Mouse (Mus musculus): Measurements from ENCODE around the gene Pigg. TPM values are rescaled to one million over a fixed set of nuclear protein-coding genes. Genes with fewer than 3 reads are reported as not detected.

Gene Pigg
- total RNA-seq, 2 experiments from 2014 or later, result 11.4 to 14.6 TPM

DNA sequence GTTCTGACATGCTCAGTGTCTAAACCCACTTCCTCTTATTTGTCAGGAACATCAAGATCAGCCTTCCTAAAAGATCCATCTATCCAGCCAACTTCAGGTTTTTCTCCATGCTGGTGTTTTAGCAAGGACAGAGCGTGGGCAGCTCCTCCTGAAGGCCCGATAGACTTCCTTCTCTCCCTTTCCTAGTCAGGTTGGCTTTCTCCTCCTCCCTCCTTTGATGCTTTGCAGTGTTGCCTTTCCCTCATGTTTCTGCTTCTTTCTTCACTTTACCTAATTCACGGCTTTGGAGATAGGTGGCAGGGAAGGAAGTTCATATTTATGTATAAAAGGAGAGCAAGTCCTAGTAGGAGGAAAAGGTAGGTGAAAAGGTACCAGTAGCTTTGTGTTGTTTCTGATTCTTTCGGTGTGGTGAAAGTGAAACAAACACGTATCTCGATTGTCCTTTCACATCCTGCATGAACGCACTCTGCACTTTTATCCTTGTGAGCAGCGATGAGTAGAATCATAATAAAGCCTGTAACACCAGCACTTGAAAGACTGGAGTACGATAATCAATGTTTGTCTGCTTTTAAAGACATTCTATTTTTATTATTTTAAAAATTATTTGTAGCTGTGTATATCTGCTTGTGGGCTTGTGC is 37.2 kb downstream of the Pigg start:
- no peak for DNase-seq (ENCODE audit: low spot score in 2 of 2)

DNA sequence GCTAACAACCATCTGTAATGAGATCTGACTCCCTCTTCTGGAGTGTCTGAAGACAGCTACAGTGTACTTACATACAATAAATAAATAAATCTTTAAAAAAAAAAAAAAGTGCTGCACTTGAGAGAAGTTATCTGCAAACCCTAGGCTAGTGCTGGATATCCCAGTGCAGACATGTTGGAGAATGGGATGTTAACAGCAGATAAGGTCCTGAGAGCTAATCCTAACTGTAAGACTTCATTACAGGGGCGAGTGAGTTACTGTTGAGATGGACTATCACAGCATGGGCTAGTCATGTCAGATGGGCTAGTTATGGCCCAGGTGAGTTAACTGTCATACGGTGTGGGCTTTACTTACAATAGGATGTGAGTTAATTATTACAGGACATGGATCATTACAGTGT is 41.6 kb downstream of the Pigg start:
- no peak for DNase-seq (ENCODE audit: low spot score in 2 of 2)

DNA sequence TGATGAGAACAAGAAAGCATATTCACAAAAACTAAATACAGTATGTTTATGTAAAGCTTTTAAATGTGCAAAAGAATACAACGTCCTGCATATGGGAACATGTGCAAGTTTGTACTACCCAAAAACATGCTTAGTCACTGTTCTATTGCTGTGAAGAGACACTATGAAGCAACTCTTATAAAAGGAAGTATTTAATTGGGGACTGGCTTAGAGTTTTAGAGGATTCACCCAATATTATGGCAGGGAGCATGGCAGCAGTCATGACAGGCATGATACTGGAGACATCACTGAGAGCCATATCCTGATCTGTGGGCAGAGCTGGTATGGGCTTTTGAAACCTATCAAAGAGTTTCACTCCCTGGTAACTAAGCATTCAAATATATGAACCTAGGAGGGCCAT is 45.5 kb downstream of the Pigg start:
- no peak for DNase-seq (ENCODE audit: low spot score in 2 of 2)

DNA sequence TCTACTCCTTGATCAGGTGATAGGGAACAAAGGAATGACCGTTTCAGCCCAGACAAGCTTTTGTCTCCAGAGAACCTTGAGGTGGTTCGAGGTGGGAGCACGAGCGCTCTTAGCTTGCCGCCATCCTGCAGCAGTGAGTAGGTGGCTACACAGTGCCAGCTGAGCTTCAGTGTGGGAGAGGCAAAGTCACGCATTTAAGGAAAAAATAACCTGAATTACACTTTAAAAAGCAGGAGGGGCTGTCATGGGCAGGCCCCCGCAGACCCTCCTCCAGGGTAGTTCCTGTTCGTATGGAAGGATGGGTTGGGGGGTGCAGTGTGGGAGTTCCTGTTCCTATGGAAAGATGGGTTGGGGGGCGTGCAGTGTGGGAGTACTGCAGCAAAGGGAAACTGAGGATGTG is 47.1 kb downstream of the Pigg start:
- DNase-seq (ENCODE audit: low spot score in 2 of 2), result no peak

DNA sequence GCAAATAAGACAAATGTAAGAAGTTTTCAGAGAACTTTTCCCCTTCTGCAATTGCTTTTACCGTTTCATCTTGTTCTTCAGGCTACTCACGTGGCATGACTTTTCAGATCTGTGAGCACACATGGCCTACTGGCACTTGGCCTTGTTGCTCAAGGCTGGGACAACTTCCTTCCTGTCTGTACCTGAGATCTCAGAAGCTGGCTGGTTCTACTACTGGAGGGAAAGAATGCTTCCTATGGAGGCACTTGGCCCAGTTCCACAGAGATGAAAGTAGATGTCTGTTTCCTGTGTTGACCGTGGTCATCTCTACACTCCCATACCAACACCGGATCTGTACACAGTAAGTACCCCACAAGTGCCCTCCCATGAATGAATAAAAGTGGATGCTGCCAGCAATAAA is 47.8 kb downstream of the Pigg start:
- no peak for DNase-seq (ENCODE audit: low spot score in 2 of 2)

DNA sequence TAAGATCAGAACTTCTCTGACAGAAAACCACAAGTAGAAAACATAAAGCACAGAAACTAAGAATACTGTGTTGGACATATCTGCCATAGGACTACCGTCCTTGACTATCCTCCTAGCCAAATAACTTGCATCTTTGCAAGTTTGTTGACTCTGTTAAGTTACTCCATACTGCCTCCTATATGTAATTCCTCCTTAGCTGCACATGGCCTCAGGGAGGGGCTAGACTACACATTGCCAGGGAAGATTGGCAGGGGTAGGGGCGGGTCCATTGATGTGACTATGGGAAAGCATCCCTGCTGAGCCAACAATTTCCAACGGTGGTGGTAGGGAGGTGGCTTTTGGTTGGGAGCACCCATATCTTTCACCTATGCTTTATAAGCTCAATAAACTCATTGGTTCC is 49.9 kb downstream of the Pigg start:
- DNase-seq (ENCODE audit: low spot score in 2 of 2), result no peak

DNA sequence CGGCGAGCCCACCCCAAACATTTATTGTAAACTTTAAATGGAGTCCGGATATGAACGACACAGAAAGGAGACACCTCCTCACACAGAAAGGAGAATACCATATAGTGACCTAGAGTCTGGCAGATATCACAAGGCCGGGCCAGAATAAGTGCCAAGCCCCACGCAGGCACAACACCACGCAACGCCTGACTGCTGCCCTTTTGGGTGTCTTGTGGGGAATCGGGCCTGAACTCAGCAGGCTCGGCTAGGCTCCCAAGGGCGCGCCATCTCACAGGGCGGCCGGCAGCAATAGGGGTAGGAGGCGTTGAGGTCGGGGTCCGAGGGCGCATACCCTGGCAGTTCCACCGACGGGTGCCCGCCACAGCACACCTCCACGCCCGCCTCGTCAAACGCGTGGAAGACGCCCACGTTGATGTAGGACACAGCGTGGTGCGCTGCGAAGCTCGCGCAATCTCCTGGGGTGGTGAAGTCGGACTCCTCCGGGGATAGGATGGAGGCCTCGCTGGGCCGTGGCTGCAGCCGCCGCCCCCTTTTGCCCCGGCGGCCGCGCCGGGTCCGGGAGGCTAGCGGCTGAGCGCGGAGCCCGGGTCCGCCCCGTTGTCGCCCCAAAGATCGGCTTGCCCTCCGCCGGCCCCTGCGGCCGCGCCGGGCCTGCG is 54.0 kb downstream of the Pigg start:
- DNase-seq (ENCODE audit: low spot score in 2 of 2), result peak in 1 of 2 experiments; percentile 27

DNA sequence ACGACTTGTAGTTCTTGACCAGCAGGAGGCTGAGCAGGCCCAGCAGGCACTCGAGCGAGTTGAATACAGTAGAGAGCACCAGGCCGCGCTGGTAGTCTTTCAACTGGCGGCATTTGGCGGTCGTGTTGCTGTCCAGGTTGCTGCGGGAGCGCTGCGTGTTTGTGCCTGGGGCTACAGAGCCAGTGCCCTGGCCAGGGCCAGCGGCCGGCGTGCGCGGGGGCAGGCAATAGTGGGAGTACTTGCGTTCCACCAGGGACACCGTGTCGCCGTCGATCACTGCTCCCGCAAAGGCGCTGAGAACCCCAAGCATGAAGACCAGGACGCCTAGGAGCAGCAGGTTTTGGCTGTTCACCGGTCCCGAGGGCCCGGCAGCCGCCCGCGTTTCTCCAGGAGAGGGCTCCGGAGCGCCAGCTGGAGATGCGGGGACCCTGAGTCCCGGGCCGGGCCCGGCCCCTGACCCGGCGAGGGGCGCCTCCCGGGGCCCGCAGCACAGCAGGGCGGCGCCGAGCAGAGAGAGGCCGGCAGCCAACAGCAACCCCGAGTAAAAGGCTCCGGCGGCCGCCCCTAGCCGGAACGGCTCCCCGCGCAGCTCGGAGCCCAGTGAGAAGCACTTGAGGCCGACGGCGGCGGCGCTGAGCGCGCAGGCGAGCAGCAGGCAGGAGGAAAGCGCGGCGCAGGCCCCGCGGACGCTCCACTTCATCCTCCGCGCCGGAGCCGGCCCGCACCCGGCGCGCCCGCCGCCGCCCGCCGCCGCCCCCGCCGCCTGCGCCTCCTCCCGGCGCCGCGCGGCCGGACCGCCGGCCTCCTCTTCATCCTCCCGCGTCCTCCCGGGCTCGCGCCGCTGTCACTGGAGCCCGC is 54.8 kb downstream of the Pigg start:
- DNase-seq (ENCODE audit: low spot score in 2 of 2), result peak; percentile 47 to 50

DNA sequence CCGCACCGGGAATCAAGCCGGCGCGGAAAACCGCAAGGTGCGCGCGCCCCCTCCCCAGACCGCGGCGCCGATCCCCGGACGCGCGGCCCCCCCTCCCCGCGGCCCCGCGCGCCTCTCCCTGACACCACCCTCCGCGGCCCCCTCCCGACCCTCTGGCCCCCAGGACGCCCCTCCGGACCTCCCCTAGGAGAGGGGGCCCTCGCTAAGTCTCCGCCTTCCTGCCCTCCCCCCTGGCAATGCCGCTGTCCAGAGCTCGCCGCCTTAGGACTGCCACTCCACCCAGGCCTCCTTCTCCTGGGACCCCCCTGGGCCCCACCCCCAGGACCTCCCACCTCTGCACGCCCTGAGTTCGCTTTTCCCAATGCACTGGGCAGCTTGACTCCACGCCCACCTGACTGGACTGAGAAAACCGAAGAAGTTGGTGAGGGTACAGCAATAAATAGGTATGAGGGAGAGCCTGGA is 55.5 kb downstream of the Pigg start, which contains the start of gene Gm42517:
Gene Gm42517, minus strand, starts transcription at position 52 of the 462 bp plus-strand sequence.
- peak in 1 of 2 experiments; percentile 13 for DNase-seq (ENCODE audit: low spot score in 2 of 2)

DNA sequence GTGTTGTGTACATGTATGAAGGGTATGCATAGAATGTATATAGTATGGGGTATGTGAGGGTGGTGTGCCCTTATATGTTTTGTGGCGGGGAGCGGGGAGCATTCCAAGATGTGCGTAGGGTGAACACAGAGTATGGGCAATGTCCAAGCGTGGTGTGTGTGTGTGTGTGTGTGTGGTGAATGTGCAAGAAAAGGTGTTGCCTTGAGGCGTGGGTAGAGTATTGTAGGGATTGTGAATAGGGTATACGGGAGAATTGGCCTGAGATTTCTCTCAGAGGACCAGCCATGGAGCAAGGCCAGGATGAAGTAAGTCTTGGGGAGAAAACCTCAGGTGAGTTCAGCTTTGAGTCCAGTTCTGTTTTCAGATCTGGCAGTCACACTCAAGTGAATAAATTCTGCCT is 56.0 kb downstream of the Pigg start:
- no peak for DNase-seq (ENCODE audit: low spot score in 2 of 2)

DNA sequence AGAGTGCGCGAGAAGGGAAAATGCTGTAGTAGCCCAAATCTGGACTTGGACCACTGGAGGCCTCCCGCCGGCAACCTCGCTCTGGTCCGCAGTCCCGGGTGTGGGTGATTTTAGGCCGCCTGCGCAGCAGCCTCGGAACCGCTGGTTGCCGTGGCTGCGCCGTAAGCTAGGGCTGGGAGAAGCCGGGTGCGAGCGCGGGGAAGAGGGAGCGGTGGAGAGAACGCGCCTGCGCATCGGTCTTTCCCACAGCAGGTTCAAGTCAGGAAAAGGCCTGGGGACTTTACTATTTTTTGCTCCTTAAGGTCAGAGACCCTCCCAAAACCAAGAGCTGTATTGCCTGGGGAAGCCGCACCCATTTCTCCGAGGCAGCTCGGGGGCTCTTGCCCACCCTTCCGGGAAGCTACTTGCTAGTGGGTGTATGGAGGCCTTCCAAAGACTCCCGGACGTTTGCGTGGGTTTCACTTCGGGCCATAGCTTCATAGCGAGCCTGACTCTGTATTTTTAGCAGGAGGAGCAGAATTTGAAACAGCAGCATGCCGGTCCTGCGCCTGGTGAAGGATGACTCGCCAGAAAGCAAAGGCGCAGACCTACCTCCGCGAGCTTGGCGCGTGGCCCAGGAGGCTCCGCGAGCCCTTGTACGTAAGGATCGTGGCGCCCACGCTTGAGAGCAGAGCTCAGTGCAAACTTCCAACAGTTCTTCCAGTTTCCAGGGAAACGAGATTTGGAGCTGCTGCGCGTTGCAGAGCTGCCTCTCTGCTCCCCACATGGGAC is 56.6 kb downstream of the Pigg start:
- DNase-seq (ENCODE audit: low spot score in 2 of 2), result peak; percentile 51 to 54

DNA sequence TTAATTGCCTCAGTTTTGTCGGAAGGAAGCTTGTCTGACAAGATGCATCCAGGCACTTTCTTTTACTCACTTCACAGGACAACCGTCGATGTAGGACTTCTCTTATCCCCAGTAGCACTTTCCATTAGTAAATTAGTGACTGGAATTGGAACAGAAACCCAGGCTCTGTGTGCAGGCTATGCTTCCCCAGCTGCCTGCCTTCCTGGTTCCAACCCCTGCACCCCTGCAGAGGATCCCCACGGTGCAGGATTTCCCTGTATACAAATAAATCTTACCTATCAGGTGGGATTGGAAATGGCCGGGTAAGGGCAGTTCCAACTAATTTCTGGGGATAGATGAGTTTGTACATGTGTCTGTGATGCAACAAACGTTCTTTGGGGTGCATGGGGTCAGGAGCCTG is 57.6 kb downstream of the Pigg start:
- DNase-seq (ENCODE audit: low spot score in 2 of 2), result no peak

DNA sequence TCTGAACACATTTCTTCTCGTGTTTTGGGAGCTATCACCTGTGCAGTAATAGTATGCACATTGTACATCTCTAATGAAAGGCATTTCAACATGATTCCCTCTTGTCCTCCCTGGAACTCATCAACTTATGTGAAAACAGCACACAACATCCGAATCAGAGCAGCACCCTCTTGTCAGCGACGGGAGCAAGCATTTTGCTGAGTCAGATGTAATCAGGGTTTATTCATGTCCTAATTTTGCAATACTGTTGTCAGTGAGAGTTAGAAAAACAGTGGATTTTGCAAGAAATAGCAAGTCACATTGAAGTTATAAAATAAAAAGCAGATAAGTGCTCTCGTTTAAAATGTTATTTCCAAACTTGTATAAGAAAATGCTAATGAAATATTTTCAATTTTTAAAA is 61.7 kb downstream of the Pigg start:
- DNase-seq (ENCODE audit: low spot score in 2 of 2), result no peak

DNA sequence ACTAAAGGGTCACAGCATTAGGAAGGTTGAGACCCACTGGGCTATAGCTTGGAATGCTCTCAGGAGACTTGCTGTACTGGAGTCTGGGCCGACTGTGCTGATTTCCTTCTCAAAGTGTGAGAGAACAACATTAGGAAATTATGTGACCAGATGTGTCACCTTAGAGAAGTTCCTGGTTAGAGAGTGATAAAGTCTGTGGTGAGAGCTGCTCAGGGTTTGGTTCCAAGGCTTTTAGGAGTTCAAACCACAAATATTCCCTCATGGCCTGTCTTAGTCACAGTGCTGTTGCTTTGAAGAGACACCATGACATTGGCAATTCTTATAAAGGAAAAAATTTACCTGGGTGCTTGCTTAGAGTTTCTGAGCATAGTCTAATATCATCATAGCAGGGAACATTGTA is 63.6 kb downstream of the Pigg start:
- DNase-seq (ENCODE audit: low spot score in 2 of 2), result no peak

DNA sequence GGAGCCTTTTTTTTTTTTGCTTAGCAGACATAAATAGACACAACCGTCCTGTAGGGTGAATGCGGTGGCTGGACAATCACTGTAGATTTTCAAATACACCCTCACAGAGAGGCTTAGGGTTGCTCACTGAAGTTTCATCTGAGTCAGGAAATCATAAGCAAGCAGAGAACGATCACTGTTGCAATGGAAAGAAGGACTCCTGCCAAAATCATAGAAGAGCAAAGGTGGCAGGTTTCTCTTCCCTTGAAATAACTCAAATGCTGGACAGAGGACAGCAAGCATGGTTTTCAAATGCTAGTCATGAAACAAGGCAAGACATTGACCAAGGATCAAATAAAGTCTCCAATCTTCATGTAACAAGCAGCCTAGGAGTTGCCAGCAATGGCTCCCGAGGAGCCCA is 65.9 kb downstream of the Pigg start:
- no peak for DNase-seq (ENCODE audit: low spot score in 2 of 2)

DNA sequence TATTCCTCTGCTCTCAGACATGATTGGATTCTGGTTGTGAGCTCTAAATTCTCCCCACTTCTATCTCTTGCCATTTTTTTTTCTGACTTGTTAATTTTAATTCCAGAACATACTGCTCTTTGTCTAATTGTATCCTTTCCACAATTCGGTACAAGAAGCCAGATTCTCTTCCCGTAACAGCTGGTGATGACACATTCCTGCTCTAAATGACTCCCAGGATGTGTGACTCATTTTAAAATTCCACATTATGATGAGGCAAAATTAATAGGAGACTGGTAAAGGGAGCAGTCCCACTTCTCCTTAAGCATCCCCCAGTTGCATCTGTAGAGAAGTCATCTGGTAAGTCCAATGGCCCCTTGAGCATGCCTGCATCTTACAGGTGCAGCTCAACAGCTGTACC is 73.2 kb downstream of the Pigg start:
- no peak for DNase-seq (ENCODE audit: low spot score in 2 of 2)

DNA sequence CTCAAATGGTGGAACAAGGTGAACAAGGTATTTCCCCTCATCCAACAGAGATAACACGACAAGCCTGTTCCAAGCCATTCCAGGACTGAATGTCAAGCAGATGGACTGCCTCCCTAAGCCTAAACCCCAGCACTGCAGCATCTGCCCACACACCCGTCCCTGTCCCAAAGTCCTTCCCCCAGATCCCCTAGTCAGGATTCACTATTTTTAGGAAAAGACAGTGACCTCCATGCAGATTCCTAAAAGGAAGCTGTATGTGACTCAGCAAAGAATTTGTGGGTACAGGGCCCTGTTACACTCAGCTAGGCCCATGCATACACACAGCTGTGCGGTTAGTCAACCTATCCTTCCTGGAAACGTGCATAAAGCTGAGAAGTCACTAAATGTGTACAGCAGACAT is 74.0 kb downstream of the Pigg start:
- DNase-seq (ENCODE audit: low spot score in 2 of 2), result no peak

DNA sequence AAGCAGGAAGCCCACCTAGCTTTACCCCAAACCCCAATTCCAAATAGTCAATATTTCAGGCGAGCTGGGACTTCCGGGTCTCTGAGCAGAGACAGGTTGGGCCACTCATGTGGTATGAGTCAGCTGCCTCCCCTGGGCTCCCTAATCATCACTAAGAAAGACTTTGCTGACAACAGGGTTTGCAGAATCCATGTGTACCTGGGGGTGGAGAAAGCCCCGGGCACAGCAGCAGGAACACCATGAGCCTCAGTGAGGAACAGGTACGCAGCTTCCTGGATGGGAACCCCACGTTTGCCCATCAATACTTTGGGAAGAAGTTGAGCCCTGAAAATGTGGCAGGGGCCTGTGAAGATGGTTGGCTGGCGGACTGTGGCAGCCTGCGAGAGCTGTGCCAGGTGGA is 75.8 kb downstream of the Pigg start, which contains the start of gene Pde6b:
Gene Pde6b, plus strand, starts transcription at position 191 of the 400 bp plus-strand sequence.
- no peak for DNase-seq (ENCODE audit: low spot score in 2 of 2)

DNA sequence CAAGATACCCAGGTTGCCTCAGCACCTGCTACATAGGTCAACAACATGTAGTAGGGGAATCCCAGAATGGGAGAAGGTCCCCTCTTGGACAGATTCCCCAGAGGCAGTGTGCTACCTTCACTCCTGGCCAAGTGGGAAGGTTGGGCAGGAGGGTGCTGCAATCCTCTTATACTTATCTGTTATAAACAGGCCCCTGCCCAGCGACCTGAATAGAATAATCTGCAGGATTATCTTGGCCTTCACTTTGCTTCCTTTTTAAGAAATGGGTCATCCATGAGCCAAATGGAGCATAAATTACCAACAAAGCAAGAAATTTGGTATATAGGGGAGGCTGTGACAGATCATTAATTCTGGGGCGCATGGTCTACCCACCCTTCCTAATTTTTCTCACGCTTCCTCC is 77.3 kb downstream of the Pigg start:
- no peak for DNase-seq (ENCODE audit: low spot score in 2 of 2)
